Mouse (Mus musculus): ENCODE measurements around the gene Ralgds. TPM values are rescaled to one million over a fixed set of nuclear protein-coding genes. Genes with fewer than 3 reads are reported as not detected.

Gene Ralgds
- total and polyA plus RNA-seq, 3 experiments = 4.1 to 11.4 (median 6.6) TPM

DNA sequence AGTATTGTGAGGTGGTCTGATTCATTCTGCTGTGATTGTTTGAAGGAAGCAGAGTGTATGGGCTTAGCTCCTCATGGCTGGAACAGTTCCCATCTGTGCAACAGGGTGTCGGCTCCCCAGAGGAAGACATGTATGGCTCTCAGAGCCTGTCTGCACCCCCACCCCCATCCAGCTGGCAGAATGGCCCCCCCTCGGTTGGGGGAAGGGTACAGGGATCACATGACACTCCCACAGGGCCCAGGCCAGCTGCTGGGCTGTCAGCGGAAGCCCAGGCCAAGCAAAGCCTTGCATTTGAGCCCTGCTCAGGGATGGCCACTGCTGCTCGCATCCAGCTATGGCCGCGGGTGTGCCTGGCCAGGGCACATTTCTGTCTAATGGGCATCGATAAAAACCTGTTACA lies 26.3 kb downstream of the Ralgds start:
- Histone ChIP-seq H3K27ac (ENCODE audit: insufficient read depth, low read depth) (peak overlapping the region; percentile 27; the same call in 1 of the 2 replicates), H3K27me3 (replicated peaks) (peaks cover 1% of the 10 kb centered on the region), H3K79me2 (replicated peaks; ENCODE audit: control insufficient read depth, extremely low read depth, insufficient read depth, poor library complexity, severe bottlenecking) (no peaks in the 10 kb centered on the region), H3K36me3 (replicated peaks in 1 of 2; ENCODE audit: control insufficient read depth in 1 of 2, insufficient read depth in 1 of 2, low read length in 1 of 2) (peaks cover 20 to 28% of the 10 kb centered on the region in 2 experiments), H3K9ac (ENCODE audit: insufficient read depth, low read depth) (no peak overlapping the region), H3K4me3 (replicated peaks in 1 of 3; ENCODE audit: low read depth in 2 of 3, low read length in 2 of 3, poor library complexity in 1 of 3) (no peak overlapping the region), H3K9me3 (replicated peaks; ENCODE audit: low read length) (no peaks in the 10 kb centered on the region), H3K4me1 (ENCODE audit: control insufficient read depth in 1 of 2, insufficient read depth in 2 of 2) (peaks cover 54 to 87% of the 10 kb centered on the region in 2 experiments), H3K4me2 (ENCODE audit: insufficient read depth, low read depth, poor library complexity, severe bottlenecking) (peak overlapping the region; percentile 10; the same call in 1 of the 2 replicates)
- DNase-seq (ENCODE audit: extremely low read depth) = peak; percentile 38
- dilution Hi-C loops (cut with MboI; ENCODE audit: extremely low pct_ligation_motif_present, extremely low pct_unique_long_range_greater_than_20kb, low sequenced_read_pairs) (no loop called here), in situ Hi-C loops (cut with MboI; ENCODE audit: low pct_ligation_motif_present, low pct_unique_long_range_greater_than_20kb, low sequenced_read_pairs) (no loop called here)
- TF ChIP-seq EP300 (IDR thresholded peaks at IDR 0.05; ENCODE audit: low read length) (peak; percentile 46; the same call in 1 of the 2 replicates), UBTF (IDR thresholded peaks at IDR 0.05; ENCODE audit: low read depth, low read length) (no peak), BHLHE40 (IDR thresholded peaks at IDR 0.05; ENCODE audit: low read depth, low read length) (0 out of 2 replicates have a peak, but pooled peaks have one; percentile 5), MAZ (IDR thresholded peaks at IDR 0.05; ENCODE audit: low read depth, low read length) (peak; percentile 76), USF1 (IDR thresholded peaks at IDR 0.05; ENCODE audit: low read depth, low read length) (peak; percentile 64), ETS1 (conservative IDR thresholded peaks at IDR 0.05; ENCODE audit: low read depth, low read length) (peak; percentile 70), CHD2 (IDR thresholded peaks at IDR 0.05; ENCODE audit: low read length) (peak; percentile 76; the same call in 1 of the 2 replicates), TCF12 (IDR thresholded peaks at IDR 0.05; ENCODE audit: low read depth, low read length) (peak; percentile 84; the same call in 1 of the 2 replicates), JUN (IDR thresholded peaks at IDR 0.05; ENCODE audit: insufficient read depth, low read depth, low read length) (no peak)

DNA sequence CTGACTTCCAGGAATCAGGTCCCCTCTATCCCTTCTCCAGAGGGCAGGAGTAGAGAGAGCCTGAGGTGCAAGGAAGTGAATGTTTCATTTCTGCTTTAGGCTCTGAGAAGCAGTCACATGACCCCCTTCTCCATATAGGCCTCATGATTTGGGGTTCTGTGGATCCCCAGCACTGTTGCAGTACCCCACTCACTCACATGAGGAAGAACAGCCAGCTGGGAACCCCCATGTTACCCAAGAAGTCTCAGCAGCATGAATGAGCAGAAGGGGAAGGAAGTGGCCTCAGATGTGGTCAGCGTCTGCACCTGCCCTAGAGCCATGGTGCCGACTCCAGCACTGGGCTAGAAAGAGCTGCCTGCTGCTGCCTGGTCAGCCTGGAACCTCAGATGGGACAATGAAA lies 27.0 kb downstream of the Ralgds start:
- Histone ChIP-seq H3K4me2 (ENCODE audit: insufficient read depth, low read depth, poor library complexity, severe bottlenecking) (0 out of 2 replicates have a peak overlapping the region, but pooled peaks have one; percentile 10), H3K27ac (ENCODE audit: insufficient read depth, low read depth) (peak overlapping the region; percentile 36), H3K4me3 (replicated peaks in 1 of 3; ENCODE audit: low read depth in 2 of 3, low read length in 2 of 3, poor library complexity in 1 of 3) (no peak overlapping the region), H3K27me3 (replicated peaks) (no peaks in the 10 kb centered on the region), H3K9me3 (replicated peaks; ENCODE audit: low read length) (no peaks in the 10 kb centered on the region), H3K4me1 (ENCODE audit: control insufficient read depth in 1 of 2, insufficient read depth in 2 of 2) (peaks cover 46 to 80% of the 10 kb centered on the region in 2 experiments), H3K36me3 (replicated peaks in 1 of 2; ENCODE audit: control insufficient read depth in 1 of 2, insufficient read depth in 1 of 2, low read length in 1 of 2) (peaks cover 25 to 35% of the 10 kb centered on the region in 2 experiments), H3K79me2 (replicated peaks; ENCODE audit: control insufficient read depth, extremely low read depth, insufficient read depth, poor library complexity, severe bottlenecking) (no peaks in the 10 kb centered on the region), H3K9ac (ENCODE audit: insufficient read depth, low read depth) (no peak overlapping the region)
- peak; percentile 39 for DNase-seq (ENCODE audit: extremely low read depth)
- dilution Hi-C loops (cut with MboI; ENCODE audit: extremely low pct_ligation_motif_present, extremely low pct_unique_long_range_greater_than_20kb, low sequenced_read_pairs) = no loop called here
- in situ Hi-C loops (cut with MboI; ENCODE audit: low pct_ligation_motif_present, low pct_unique_long_range_greater_than_20kb, low sequenced_read_pairs) = no loop called here
- TF ChIP-seq USF1 (IDR thresholded peaks at IDR 0.05; ENCODE audit: low read depth, low read length) = peak; percentile 56
- TF ChIP-seq BHLHE40 (IDR thresholded peaks at IDR 0.05; ENCODE audit: low read depth, low read length) = peak; percentile 88
- TF ChIP-seq ZC3H11A (IDR thresholded peaks at IDR 0.05; ENCODE audit: low read depth, low read length) = no peak
- peak; percentile 65 for TF ChIP-seq ETS1 (conservative IDR thresholded peaks at IDR 0.05; ENCODE audit: low read depth, low read length)
- no peak for TF ChIP-seq E2F4 (IDR thresholded peaks at IDR 0.05; ENCODE audit: insufficient replicate concordance, low read depth, low read length)
- no peak for TF ChIP-seq POLR2AphosphoS2 (IDR thresholded peaks at IDR 0.05; ENCODE audit: low read depth, low read length)
- TF ChIP-seq UBTF (IDR thresholded peaks at IDR 0.05; ENCODE audit: low read depth, low read length) = no peak
- no peak for TF ChIP-seq KAT2A (IDR thresholded peaks at IDR 0.05; ENCODE audit: insufficient replicate concordance, low read length)
- no peak for TF ChIP-seq MAFK (IDR thresholded peaks at IDR 0.05; ENCODE audit: insufficient replicate concordance, low read length)
- TF ChIP-seq ZNF384 (IDR thresholded peaks at IDR 0.05; ENCODE audit: low read depth, low read length) = no peak
- peak; percentile 33; the same call in 1 of the 2 replicates for TF ChIP-seq IRF4 (IDR thresholded peaks at IDR 0.05; ENCODE audit: low read depth, low read length)
- TF ChIP-seq POLR2A (IDR thresholded peaks at IDR 0.05; ENCODE audit: low read depth, low read length) = no peak
- TF ChIP-seq TCF12 (IDR thresholded peaks at IDR 0.05; ENCODE audit: low read depth, low read length) = peak; percentile 90
- peak; percentile 52; the same call in 1 of the 2 replicates for TF ChIP-seq USF2 (conservative IDR thresholded peaks at IDR 0.05; ENCODE audit: low read depth, low read length)
- no peak for TF ChIP-seq CHD2 (IDR thresholded peaks at IDR 0.05; ENCODE audit: low read length)
- TF ChIP-seq RAD21 (IDR thresholded peaks at IDR 0.05; ENCODE audit: low read depth, low read length) = no peak
- TF ChIP-seq EP300 (IDR thresholded peaks at IDR 0.05; ENCODE audit: low read length) = peak; percentile 63
- no peak for TF ChIP-seq SMC3 (IDR thresholded peaks at IDR 0.05; ENCODE audit: low read depth, low read length)
- no peak for TF ChIP-seq JUN (IDR thresholded peaks at IDR 0.05; ENCODE audit: insufficient read depth, low read depth, low read length)
- no peak for TF ChIP-seq MXI1 (IDR thresholded peaks at IDR 0.05; ENCODE audit: low read depth, low read length)
- no peak for TF ChIP-seq GABPA (IDR thresholded peaks at IDR 0.05; ENCODE audit: insufficient replicate concordance, low read depth, low read length)
- peak; percentile 48 for TF ChIP-seq ELF1 (IDR thresholded peaks at IDR 0.05; ENCODE audit: low read depth, low read length)
- TF ChIP-seq CTCF (conservative IDR thresholded peaks at IDR 0.05 in 1 of 2, IDR thresholded peaks at IDR 0.05 in 1 of 2; ENCODE audit: low read depth in 2 of 2, low read length in 2 of 2) = no peak
- TF ChIP-seq ZMIZ1 (IDR thresholded peaks at IDR 0.05; ENCODE audit: low read depth, low read length) = no peak
- 0 out of 2 replicates have a peak, but pooled peaks have one; percentile 20 for TF ChIP-seq MAX (IDR thresholded peaks at IDR 0.05; ENCODE audit: low read length)
- TF ChIP-seq MYC (IDR thresholded peaks at IDR 0.05; ENCODE audit: low read depth, low read length) = no peak
- TF ChIP-seq NELFE (IDR thresholded peaks at IDR 0.05; ENCODE audit: low read depth, low read length) = no peak
- no peak for TF ChIP-seq MAZ (IDR thresholded peaks at IDR 0.05; ENCODE audit: low read depth, low read length)
- no peak for TF ChIP-seq NRF1 (IDR thresholded peaks at IDR 0.05; ENCODE audit: low read depth, low read length)
- no peak for TF ChIP-seq CHD1 (IDR thresholded peaks at IDR 0.05; ENCODE audit: low read depth, low read length)
- TF ChIP-seq HCFC1 (IDR thresholded peaks at IDR 0.05; ENCODE audit: low read depth, low read length) = no peak

Data from CH12.LX (cell line).